Mouse (Mus musculus): Measurements from ENCODE around the gene Crtc3. TPM values are rescaled to one million over a fixed set of nuclear protein-coding genes. Genes with fewer than 3 reads are reported as not detected.

Gene Crtc3
- total RNA-seq, 1 experiment from 2014 or later: 22.5 TPM

DNA sequence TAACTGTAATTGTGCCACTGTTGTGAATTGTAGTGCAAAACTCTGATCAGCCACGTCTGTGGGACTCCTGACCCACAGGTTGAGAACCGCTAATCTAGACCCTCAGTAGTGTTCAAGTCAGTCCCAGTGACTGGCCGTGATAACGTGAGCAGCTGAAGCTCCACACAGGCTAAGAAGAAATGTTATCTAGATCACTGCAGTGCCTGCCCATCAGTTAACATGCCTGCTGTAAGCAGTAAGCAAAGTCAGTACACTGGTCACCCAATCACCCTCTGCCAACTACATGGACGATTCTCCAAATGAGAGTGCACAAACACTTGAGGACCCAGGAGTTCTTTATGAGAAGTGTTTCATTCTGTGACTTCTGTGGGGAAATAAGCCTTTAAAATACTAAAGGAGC is 3.0 kb downstream of the Crtc3 start:
- no peak for DNase-seq

- DNase-seq: peak; percentile 12
Measured at GRCm38 (mm10) chr7:80682630-80683029, 6.0 kb downstream of the Crtc3 start.

- DNase-seq: no peak
Measured at GRCm38 (mm10) chr7:80680218-80680847, 8.3 kb downstream of the Crtc3 start.

DNA sequence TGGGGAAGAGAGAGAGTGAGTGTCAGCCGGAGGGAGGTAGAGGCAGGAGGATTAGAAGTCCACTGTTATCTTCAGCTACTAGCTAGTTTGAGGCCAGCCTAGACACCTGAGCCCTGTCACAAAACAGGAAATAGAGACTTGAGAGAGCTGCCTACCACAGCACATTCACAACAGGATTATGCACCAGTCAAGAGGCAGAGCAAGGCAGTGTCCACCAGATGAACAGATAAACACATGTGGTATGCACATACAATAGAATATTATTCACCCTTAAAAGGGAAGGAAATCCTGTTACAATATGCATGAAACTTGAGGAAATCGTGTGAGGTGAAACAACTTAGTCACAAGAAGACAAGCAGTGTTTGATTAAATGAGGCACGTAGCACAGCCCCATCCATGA is 16.4 kb downstream of the Crtc3 start:
- no peak for DNase-seq

DNA sequence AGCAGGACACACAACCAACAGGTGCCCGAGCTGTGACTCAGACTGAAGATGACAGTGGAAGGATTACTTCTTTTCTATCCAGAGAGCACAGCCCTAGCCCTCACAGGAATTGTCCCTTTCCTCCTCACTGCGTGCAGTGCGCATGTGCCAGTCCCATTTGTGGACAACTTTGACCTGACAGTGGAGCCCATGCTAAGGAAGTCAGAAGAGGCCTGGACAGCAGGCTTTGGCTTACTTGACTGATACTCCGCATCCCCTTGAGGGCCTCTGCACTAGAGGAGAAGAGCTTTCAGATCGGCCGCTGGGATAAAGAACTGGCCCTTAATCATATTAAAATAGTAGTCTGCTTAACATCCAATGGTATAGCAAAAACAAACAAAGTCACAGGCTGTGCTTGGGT is 17.8 kb downstream of the Crtc3 start:
- DNase-seq: no peak

DNA sequence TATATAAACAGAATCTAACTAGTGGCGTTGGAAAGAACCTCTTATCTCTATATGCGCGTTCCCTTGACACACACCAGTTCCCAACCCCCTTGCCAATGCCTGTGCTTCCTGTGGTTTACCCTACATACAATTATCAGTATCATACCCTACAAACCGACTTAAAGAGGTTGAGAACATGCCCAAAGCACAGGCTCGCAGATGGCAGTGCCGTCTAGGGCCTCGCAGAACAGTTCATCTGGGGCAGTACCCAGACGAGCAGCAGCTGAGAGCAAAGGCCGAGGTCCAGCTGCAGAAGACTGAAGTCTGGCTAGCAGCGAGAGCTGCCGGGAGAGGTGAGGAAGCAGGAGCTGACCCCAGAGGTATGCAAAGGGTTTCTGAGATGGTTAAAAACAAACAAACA is 21.5 kb downstream of the Crtc3 start:
- DNase-seq: no peak

DNA sequence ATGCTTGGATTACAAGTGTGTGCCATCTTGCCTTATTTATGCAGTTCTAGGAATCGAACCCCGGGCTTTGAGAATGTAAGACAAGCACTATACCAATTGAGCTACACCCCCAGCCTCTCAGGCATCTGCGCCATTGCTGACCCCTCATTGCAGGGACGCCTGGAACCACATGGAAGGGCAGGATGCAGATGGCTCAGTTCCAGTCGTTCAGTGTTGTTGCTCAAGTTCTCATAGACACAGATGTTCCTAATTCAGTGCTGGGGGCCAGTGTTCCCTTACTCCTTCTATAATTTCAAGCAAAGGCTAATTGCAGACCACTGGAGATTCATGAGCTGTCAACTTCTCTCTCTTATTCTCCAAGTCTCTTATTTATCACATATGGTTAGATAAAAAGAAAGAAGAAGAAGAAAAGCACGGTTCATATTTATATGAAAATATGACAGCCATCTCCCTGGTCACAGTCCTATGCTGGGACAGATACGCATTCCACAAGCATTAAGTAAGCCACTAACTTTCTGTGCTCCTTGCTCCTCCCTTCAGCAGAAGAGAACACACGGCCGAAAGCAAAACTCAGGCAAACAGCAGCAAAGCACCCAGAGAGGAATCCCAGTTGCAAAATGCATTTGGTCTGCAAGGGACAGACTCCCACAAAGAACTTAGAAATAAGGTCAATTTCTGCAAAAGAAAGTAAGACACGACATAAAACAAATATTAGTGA is 22.3 kb downstream of the Crtc3 start:
- no peak for DNase-seq

- DNase-seq: no peak
Measured at GRCm38 (mm10) chr7:80661082-80661481, 27.6 kb downstream of the Crtc3 start.

GRCm38 (mm10) chr7:80660619-80661018 is 28.1 kb downstream of the Crtc3 start:
- DNase-seq: peak; percentile 87

GRCm38 (mm10) chr7:80657896-80658295 is 30.8 kb downstream of the Crtc3 start:
- peak; percentile 70 for DNase-seq

DNA sequence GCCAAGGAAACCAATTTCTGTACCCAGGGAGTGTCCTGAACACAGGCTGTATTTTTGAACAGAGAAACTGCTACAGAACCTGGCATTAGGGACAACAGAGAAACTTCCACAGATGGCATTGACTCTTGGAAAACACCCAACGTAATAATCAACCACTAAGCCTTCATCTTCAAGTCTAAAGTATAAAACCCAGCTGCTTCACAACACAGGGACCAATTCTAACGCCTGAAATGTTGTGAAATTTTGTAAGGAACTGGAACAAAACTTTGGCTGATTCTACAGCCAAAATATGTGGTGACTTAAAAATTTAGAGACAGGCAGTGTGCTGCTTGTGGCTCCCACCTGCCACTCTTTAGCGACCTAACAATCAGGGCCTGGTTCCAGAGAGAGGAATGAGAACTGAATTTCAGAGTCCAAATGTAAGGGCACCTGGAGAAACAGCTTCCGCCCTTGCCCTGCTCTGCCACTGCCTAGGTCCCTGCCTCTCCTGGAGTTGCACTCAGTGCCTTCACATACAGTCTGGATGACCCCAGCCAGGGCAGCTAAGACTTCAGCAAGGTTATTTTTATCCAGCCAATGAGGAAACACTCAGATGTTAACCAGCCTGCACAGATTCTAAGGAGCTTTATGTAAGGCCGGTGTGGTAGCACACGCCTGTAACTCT is 33.2 kb downstream of the Crtc3 start:
- DNase-seq: no peak

DNA sequence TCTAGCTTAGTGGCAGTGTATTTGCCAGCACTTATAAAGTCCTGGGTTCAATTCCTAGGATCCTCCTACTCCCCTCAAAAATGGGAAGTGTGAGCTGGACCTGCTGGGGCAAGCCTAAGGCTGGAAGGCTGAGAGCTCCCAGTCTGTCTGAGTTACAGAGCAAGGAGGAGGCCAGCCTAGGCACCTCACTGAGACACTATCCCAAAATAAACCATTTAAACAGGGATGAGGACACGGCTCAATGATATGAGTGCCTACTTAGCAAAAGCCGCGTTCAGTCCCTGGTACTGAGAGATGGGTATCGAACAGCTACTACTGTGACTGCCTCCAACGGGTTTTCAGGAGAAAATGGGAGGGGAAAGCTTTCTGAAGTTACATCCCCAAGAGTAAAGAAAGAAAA is 33.8 kb downstream of the Crtc3 start:
- no peak for DNase-seq

GRCm38 (mm10) chr7:80654393-80654792 is 34.3 kb downstream of the Crtc3 start:
- no peak for DNase-seq

- no peak for DNase-seq
Measured at GRCm38 (mm10) chr7:80653971-80654370, 34.7 kb downstream of the Crtc3 start.

GRCm38 (mm10) chr7:80653077-80653476 is 35.6 kb downstream of the Crtc3 start:
- peak; percentile 69 for DNase-seq

DNA sequence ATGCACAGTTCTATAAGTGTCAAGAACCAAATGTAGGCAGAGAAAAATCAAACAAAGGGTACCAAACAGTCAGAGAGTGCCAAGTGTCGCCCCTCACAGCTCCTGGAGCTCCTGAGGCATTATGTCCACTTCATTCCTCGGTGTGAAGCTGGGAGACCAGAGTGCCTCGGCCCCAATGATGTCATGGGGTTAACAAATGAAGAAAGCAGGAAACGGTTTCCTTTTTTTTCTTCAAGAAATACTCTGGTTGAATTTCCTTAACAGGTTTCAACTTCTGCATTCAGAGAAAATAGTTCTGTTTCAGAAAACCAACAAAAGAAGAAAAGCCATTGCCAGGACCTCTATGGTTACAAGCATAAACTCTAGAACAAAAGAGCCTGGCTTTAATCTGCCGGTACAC is 36.4 kb downstream of the Crtc3 start:
- no peak for DNase-seq

- peak; percentile 63 for DNase-seq
Measured at GRCm38 (mm10) chr7:80647437-80647871, 41.2 kb downstream of the Crtc3 start.

GRCm38 (mm10) chr7:80646093-80647025 is 42.3 kb downstream of the Crtc3 start:
- no peak for DNase-seq

DNA sequence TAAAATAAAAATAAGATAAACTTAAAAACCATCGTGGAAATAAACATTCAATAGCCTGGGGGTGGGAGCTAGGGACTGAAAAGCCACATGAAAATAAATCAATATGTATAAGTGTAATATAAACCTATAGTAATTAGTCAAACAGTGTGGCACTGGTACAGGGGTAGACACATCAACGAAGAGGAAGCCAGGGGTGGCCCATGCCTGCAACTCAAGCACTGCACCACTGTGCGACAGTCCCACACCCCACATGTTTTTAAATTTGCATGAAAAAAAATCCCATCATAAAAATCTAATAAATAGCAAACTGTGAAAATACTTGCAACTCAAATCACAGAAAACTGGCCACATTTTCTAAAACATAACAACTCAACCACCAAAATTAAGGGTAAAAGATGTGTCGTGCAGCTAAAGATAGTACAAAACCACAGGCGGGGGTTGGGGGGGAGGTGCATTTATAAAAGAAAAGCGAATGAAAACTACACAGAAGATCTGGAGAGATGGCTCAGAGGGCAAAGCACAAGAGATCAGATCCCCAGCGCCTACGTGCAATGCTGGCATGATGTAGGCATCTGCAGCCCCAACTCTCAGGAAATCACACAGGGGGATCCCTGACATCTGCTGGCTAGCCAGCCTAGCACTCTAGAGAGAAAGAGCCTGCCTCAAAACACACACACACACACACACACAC is 45.6 kb downstream of the Crtc3 start:
- no peak for DNase-seq

GRCm38 (mm10) chr7:80642552-80642951 is 46.1 kb downstream of the Crtc3 start:
- DNase-seq: no peak

DNA sequence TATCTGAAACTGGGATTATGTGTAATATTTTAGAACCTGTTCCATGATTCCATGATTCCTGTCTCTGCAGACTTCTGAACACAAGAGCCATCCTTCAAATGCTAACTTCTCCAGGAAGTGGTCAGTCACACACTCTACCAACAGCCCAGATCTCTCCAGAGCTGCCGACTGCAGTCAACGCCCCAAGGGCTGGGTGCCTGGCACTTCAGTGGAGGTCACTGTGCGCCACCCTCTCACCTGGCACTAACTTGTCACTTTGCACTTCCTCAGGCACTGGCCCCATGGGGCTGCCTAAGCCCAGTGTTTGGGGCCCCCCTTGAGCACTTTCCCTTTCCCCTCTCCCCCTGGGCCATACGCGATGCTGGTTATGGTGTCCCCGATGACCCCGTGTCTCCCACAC is 46.8 kb downstream of the Crtc3 start:
- no peak for DNase-seq

DNA sequence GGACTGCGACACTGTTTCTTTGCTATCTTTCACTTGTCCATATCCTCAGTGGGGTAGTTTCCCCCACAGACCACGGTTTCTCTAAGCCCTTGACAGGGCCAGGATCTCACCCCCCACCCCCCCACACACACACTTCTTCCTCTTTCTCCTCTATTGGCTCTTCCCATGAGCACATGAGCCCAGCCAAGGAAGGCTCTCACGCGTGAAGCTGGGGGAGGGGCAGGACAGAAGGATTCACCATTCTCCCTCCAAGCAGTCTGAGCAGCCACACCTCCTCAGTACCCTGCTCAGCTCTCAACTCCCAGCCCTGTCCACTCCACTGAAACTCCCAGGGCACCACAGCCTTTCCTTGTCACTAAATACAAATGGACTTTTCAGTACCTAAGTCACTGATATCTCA is 47.2 kb downstream of the Crtc3 start:
- no peak for DNase-seq
